Mouse (Mus musculus) embryonic fibroblast, embryonic 13.5 days (primary cell): ENCODE measurements around the gene Cdk14.

ENCODE experiments used
- CTCF ChIP-seq: IDR thresholded peaks from 2 replicates; pipeline ENCODE4 v1.5.1; 2011; ENCODE audit warnings: mild to moderate bottlenecking, control low read depth, low read length, moderate library complexity, borderline replicate concordance; ENCODE audit not compliant: insufficient read depth
- POLR2A ChIP-seq: IDR thresholded peaks from 2 replicates; pipeline ENCODE4 v1.6.1; 2011; ENCODE audit warnings: low read depth, mild to moderate bottlenecking, control low read depth, low read length, moderate library complexity

DNA sequence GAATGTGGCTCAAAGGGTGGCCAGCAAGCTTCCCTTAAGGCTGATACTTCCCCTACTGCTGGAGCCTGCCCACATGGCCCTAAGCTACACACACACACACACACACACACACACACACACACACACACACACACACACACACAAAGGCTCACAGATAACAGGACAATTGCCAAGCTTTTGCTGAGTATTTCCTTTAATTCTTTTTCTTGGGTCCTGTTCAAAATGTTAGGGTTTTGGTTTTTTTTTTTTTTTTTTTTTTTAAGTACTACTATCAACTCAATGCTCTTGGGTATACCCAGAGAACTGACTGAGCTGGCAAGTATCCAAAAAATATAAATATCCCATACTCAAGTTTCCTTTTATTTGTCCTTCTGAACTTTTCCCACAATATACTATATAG is 239.8 kb downstream of the Cdk14 start:
- no peak for TF ChIP-seq POLR2A
- TF ChIP-seq CTCF: no peak
